Mouse (Mus musculus): ENCODE measurements around the gene Cacna1c. TPM values are rescaled to one million over a fixed set of nuclear protein-coding genes. Genes with fewer than 3 reads are reported as not detected.
A peak's percentile ranks its signal among the peaks of the same experiment; 100 is the strongest.

Gene Cacna1c
- polyA plus RNA-seq, 1 experiment from 2014 or later = 2.3 TPM

DNA sequence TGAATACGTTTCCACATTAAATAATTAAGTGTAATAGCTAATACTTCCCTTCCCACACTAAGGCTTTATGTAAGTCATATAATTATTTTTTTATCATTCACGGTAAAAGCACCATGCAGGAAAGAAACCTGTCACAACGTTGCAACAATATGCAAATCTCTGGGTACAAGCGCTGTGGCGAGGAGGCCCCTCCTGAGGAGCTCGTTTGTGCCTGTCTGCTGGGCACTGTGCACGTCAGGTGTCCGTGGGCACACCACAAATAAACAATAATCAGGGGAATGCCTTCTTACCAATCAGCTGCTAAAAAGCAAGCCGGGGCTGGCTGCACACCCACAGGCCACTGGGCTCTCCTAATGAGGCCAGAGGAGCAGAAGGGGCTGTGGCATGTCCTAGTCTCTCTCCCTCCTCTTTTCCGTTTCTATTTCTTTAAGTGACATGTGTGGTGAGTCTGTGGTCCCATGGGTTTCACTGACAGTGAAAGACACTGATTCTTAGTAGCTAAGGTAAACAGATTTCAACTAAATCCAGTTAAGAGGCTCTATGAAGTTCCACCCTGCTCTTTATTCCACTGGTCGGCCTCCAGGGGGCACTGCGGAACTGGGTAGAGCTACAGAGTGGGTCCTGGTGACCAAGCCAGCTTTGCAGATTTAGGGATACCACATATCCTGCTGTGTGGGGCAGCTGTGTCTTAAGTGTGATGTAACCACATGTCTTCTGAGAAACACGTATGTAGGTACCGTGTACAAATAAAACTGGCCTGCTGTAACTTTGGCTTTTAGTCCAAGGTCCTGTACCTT, 549.8 kb downstream of the Cacna1c start:
- Histone ChIP-seq H3K4me1 (replicated peaks; ENCODE audit: control insufficient read depth, insufficient read depth, low read length) (no peaks in the 10 kb centered on the region), H3K27ac (ENCODE audit: low read depth, low read length) (no peak overlapping the region), H3K4me2 (no peak overlapping the region), H3K9ac (ENCODE audit: low read depth, low read length) (no peak overlapping the region), H3K4me3 (ENCODE audit: low read depth, low read length) (no peak overlapping the region), H3K9me3 (ENCODE audit: control insufficient read depth, low read length) (no peaks in the 10 kb centered on the region), H3K36me3 (ENCODE audit: control insufficient read depth, insufficient read depth, low read length) (no peaks in the 10 kb centered on the region), H3K27me3 (replicated peaks; ENCODE audit: control insufficient read depth, insufficient read depth, low read length) (0 out of 2 replicates have a peak, but pooled peaks cover 2% of the 10 kb centered on the region)
- 51% methylated on average over 14 of the region's 14 CpGs for WGBS
- peak; percentile 66 for ATAC-seq (replicated peaks; ENCODE audit: low FRiP score)
- peak; percentile 73 for DNase-seq (ENCODE audit: low spot score)

DNA sequence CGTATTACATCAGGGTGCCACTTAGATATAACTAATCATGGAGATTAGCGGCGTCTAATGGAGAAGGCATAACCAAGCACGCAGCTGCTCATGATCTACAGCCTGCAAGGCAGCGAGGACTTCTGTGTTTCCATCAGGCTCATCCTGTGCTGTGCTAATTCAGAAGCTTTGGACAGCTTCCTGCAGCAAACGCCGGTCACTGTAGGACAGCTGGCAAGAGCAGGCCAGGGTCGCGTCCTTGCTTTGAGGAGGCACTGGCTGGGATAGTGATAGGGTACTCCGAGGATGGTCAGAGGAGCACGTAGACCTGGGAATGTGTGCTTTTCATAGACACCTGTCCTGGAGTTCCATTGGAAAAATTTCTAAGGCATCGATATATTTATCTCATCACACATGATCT, 551.4 kb downstream of the Cacna1c start:
- H3K9me3 ChIP-seq (ENCODE audit: control insufficient read depth, low read length) = no peaks in the 10 kb centered on the region
- peaks cover 2% of the 10 kb centered on the region; the same call in 1 of the 2 replicates for H3K27me3 ChIP-seq (replicated peaks; ENCODE audit: control insufficient read depth, insufficient read depth, low read length)
- WGBS = 77% methylated on average over 12 of the region's 12 CpGs
- ATAC-seq (replicated peaks; ENCODE audit: low FRiP score) (no peak), DNase-seq (ENCODE audit: low spot score) (no peak)
- H3K4me2 ChIP-seq = no peak overlapping the region
- H3K27ac ChIP-seq (ENCODE audit: low read depth, low read length) = no peak overlapping the region
- no peaks in the 10 kb centered on the region for H3K4me1 ChIP-seq (replicated peaks; ENCODE audit: control insufficient read depth, insufficient read depth, low read length)
- no peak overlapping the region for H3K9ac ChIP-seq (ENCODE audit: low read depth, low read length)
- no peak overlapping the region for H3K4me3 ChIP-seq (ENCODE audit: low read depth, low read length)
- H3K36me3 ChIP-seq (ENCODE audit: control insufficient read depth, insufficient read depth, low read length) = no peaks in the 10 kb centered on the region

DNA sequence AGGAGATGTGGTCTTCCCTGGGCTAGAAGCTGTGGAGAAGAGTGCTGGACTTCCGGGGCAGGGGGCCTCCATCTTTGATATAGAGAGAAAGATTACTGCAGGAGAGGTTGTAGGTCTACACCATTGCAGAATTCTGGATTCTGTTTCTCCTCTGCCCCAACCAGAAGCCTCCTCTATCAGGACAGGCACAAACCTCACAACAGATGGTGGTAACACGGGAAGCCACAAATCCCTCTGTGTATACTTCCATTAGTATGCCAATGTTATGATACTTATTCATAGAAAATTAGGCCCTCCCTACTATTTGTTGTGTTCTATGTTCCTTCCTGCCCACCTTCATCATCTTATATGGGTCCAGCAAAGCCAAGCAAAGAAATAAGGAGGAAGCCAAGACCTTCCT, 552.7 kb downstream of the Cacna1c start:
- no peaks in the 10 kb centered on the region for H3K4me1 ChIP-seq (replicated peaks; ENCODE audit: control insufficient read depth, insufficient read depth, low read length)
- H3K9ac ChIP-seq (ENCODE audit: low read depth, low read length) = no peak overlapping the region
- 87% methylated on average over 2 of the region's 2 CpGs for WGBS
- H3K36me3 ChIP-seq (ENCODE audit: control insufficient read depth, insufficient read depth, low read length) = no peaks in the 10 kb centered on the region
- ATAC-seq (replicated peaks; ENCODE audit: low FRiP score) = no peak
- no peak for DNase-seq (ENCODE audit: low spot score)
- H3K9me3 ChIP-seq (ENCODE audit: control insufficient read depth, low read length) = no peaks in the 10 kb centered on the region
- no peak overlapping the region for H3K4me2 ChIP-seq
- H3K27ac ChIP-seq (ENCODE audit: low read depth, low read length) = no peak overlapping the region
- H3K27me3 ChIP-seq (replicated peaks; ENCODE audit: control insufficient read depth, insufficient read depth, low read length) = peaks cover 4% of the 10 kb centered on the region; the same call in 1 of the 2 replicates
- H3K4me3 ChIP-seq (ENCODE audit: low read depth, low read length) = no peak overlapping the region

DNA sequence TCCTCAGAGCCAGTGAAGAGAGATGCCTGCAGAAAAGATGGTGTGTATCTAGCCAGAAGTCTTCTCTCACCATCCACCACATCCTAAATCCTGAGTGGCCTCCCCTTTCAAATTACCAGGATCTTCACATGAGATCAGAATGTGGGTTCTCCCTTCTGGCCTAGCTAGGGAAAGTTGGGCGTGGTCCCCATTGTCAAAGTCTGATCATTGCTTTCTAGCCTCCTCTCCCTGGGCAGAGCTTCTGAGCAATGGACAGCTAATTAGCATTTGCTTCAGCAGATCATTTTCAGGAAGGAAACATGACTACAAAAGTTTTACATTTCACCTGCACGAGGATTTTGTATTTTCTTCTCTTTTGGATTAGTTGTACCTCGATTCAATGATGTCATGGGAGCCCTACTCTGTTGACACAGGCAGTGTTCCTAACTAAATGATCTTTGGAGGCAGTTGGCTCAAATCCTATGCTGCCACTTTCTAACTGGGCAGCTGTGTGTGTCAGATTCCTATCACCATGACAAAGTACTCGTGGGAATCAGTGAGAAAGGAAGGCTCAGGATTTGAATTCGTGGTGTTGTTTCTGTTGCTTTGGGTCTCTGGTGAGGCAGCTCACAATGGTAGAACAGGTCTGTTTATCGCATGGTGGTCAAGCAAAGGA, 554.4 kb downstream of the Cacna1c start:
- Histone ChIP-seq H3K9ac (ENCODE audit: low read depth, low read length) (no peak overlapping the region), H3K36me3 (ENCODE audit: control insufficient read depth, insufficient read depth, low read length) (no peaks in the 10 kb centered on the region), H3K4me2 (no peak overlapping the region), H3K27me3 (replicated peaks; ENCODE audit: control insufficient read depth, insufficient read depth, low read length) (peaks cover 4% of the 10 kb centered on the region; the same call in 1 of the 2 replicates), H3K4me1 (replicated peaks; ENCODE audit: control insufficient read depth, insufficient read depth, low read length) (no peaks in the 10 kb centered on the region), H3K27ac (ENCODE audit: low read depth, low read length) (no peak overlapping the region), H3K9me3 (ENCODE audit: control insufficient read depth, low read length) (0 out of 2 replicates have a peak, but pooled peaks cover 3% of the 10 kb centered on the region), H3K4me3 (ENCODE audit: low read depth, low read length) (no peak overlapping the region)
- ATAC-seq (replicated peaks; ENCODE audit: low FRiP score) (no peak), DNase-seq (ENCODE audit: low spot score) (no peak)
- 68% methylated on average over 6 of the region's 6 CpGs for WGBS

DNA sequence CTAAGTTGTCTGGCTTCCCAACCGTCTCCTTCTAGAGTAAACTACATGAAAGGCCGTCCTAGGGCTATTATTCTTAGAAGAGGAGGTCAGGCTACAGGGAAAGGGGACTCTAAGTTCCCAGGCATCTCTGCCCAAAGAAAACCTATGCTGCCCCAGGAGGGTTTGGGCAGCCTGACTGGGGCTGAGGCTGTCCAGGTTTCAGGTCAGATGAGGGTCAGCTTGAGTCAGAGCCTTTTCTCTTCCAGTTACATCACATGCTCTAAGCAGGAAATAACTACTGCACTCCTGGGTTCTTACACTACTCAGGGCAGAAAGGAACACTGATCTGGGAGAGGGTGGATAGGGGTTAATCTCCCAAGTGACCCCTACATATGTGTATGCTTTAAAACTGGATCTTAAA, 556.4 kb downstream of the Cacna1c start:
- WGBS = 47% methylated on average over 2 of the region's 2 CpGs
- no peaks in the 10 kb centered on the region for H3K4me1 ChIP-seq (replicated peaks; ENCODE audit: control insufficient read depth, insufficient read depth, low read length)
- no peak overlapping the region for H3K4me2 ChIP-seq
- ATAC-seq (replicated peaks; ENCODE audit: low FRiP score) (no peak), DNase-seq (ENCODE audit: low spot score) (no peak)
- no peak overlapping the region for H3K9ac ChIP-seq (ENCODE audit: low read depth, low read length)
- no peak overlapping the region for H3K4me3 ChIP-seq (ENCODE audit: low read depth, low read length)
- H3K27me3 ChIP-seq (replicated peaks; ENCODE audit: control insufficient read depth, insufficient read depth, low read length) = peaks cover 3% of the 10 kb centered on the region; the same call in 1 of the 2 replicates
- H3K27ac ChIP-seq (ENCODE audit: low read depth, low read length) = no peak overlapping the region
- 0 out of 2 replicates have a peak, but pooled peaks cover 3% of the 10 kb centered on the region for H3K9me3 ChIP-seq (ENCODE audit: control insufficient read depth, low read length)
- H3K36me3 ChIP-seq (ENCODE audit: control insufficient read depth, insufficient read depth, low read length) = no peaks in the 10 kb centered on the region

DNA sequence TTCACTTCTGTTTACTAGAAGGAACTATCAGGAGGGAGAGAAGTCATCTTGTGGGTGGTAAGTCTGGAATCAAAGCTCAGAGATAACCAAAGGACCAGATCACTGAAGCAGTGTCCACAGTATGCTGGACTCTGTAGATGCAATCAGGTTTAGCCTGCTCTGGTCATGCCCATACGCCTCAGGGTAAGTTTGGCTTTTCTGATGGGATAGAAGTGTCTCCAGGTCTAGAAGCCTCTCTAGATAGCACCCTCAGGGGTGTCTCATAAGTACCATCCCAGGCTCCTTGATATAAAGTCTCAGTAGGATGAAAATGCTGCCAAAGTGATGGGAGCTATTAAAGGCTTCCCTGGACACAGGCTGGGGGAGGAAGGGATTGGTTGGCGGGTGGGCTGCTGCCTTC, 557.3 kb downstream of the Cacna1c start:
- no peak overlapping the region for H3K4me3 ChIP-seq (ENCODE audit: low read depth, low read length)
- no peaks in the 10 kb centered on the region for H3K36me3 ChIP-seq (ENCODE audit: control insufficient read depth, insufficient read depth, low read length)
- no peak overlapping the region for H3K9ac ChIP-seq (ENCODE audit: low read depth, low read length)
- peaks cover 2% of the 10 kb centered on the region; the same call in 1 of the 2 replicates for H3K27me3 ChIP-seq (replicated peaks; ENCODE audit: control insufficient read depth, insufficient read depth, low read length)
- no peak overlapping the region for H3K4me2 ChIP-seq
- H3K27ac ChIP-seq (ENCODE audit: low read depth, low read length) = no peak overlapping the region
- DNase-seq (ENCODE audit: low spot score) = no peak
- H3K4me1 ChIP-seq (replicated peaks; ENCODE audit: control insufficient read depth, insufficient read depth, low read length) = no peaks in the 10 kb centered on the region
- 0 out of 2 replicates have a peak, but pooled peaks cover 3% of the 10 kb centered on the region for H3K9me3 ChIP-seq (ENCODE audit: control insufficient read depth, low read length)
- ATAC-seq (replicated peaks; ENCODE audit: low FRiP score) = no peak
- 80% methylated on average over 2 of the region's 2 CpGs for WGBS

DNA sequence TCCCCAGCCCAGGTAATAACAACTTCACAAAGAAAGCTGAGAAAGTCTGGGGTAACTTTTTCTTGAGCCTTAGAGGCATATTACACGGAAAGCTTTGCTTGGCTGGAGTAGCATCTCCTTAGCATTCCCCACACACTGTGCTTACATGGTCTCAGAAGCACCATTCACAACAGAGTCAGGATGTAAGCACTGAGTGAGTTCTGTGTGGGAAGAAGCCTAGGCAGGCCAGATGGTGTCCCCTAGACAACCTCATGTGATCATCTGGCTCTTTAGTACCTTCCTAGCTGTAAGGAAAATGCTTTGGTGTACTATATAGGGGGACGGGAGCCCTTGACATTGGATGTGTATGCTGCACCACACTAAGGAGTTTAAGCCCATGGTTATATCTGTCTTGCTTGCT, 563.7 kb downstream of the Cacna1c start:
- no peak overlapping the region for H3K27ac ChIP-seq (ENCODE audit: low read depth, low read length)
- ATAC-seq (replicated peaks; ENCODE audit: low FRiP score) (no peak), DNase-seq (ENCODE audit: low spot score) (no peak)
- H3K4me2 ChIP-seq = no peak overlapping the region
- 83% methylated on average over 2 of the region's 2 CpGs for WGBS
- no peaks in the 10 kb centered on the region for H3K36me3 ChIP-seq (ENCODE audit: control insufficient read depth, insufficient read depth, low read length)
- H3K27me3 ChIP-seq (replicated peaks; ENCODE audit: control insufficient read depth, insufficient read depth, low read length) = no peaks in the 10 kb centered on the region
- H3K4me3 ChIP-seq (ENCODE audit: low read depth, low read length) = no peak overlapping the region
- no peaks in the 10 kb centered on the region for H3K4me1 ChIP-seq (replicated peaks; ENCODE audit: control insufficient read depth, insufficient read depth, low read length)
- H3K9me3 ChIP-seq (ENCODE audit: control insufficient read depth, low read length) = 0 out of 2 replicates have a peak, but pooled peaks cover 3% of the 10 kb centered on the region
- H3K9ac ChIP-seq (ENCODE audit: low read depth, low read length) = no peak overlapping the region

DNA sequence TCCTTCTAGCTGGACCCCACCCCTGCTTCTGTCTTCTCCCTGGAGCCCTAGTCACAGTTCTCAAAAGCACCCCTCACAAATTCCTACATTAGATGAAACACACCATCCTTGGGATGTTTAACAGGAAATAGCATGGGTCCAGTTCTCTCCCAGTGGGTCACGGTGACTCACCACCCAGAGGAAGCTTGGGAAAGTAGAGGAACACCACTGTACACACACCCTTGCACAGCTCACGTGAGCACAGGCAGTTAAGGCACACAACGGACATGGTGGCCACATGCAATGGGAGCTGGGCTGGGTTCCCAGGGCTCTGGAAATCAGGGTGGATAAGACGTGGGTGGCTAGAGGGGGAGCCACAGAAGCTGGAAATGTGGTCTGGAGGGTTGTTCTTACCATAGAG, 566.2 kb downstream of the Cacna1c start:
- WGBS = 70% methylated on average over 4 of the region's 4 CpGs
- Histone ChIP-seq H3K27me3 (replicated peaks; ENCODE audit: control insufficient read depth, insufficient read depth, low read length) (no peaks in the 10 kb centered on the region), H3K4me1 (replicated peaks; ENCODE audit: control insufficient read depth, insufficient read depth, low read length) (no peaks in the 10 kb centered on the region), H3K27ac (ENCODE audit: low read depth, low read length) (no peak overlapping the region), H3K36me3 (ENCODE audit: control insufficient read depth, insufficient read depth, low read length) (no peaks in the 10 kb centered on the region), H3K4me2 (no peak overlapping the region), H3K4me3 (ENCODE audit: low read depth, low read length) (no peak overlapping the region), H3K9ac (ENCODE audit: low read depth, low read length) (no peak overlapping the region), H3K9me3 (ENCODE audit: control insufficient read depth, low read length) (no peaks in the 10 kb centered on the region)
- DNase-seq (ENCODE audit: low spot score) (no peak), ATAC-seq (replicated peaks; ENCODE audit: low FRiP score) (no peak)
